Mouse (Mus musculus) myocyte (in vitro differentiated cells): ENCODE results near the gene Slc25a48. TPM values are rescaled to one million over a fixed set of nuclear protein-coding genes. Genes with fewer than 3 reads are reported as not detected.

Experiments
- H3K27me3 ChIP-seq: one replicate; pipeline ENCODE4 v1.6.1; 2011; ENCODE audit not compliant: control insufficient read depth, insufficient read depth, insufficient read length
- H3K36me3 ChIP-seq: one replicate; pipeline ENCODE4 v1.6.1; 2011; ENCODE audit not compliant: control insufficient read depth, insufficient read depth
- H3K4me2 ChIP-seq: one replicate; pipeline ENCODE4 v1.6.1; 2011; ENCODE audit warnings: low read depth, control low read depth
- H3K4me3 ChIP-seq: one replicate; pipeline ENCODE4 v1.5.1; 2011; ENCODE audit warnings: mild to moderate bottlenecking, control low read depth, moderate library complexity
- H3K79me2 ChIP-seq: one replicate; pipeline ENCODE4 v1.6.1; 2011; ENCODE audit not compliant: control insufficient read depth, insufficient read depth
- H3ac ChIP-seq: one replicate; pipeline ENCODE4 v1.6.1; 2011; ENCODE audit not compliant: control insufficient read depth, insufficient read length
- CEBPB ChIP-seq: IDR thresholded peaks from 2 replicates; pipeline ENCODE4 v1.6.1; 2011; ENCODE audit warnings: mild to moderate bottlenecking, moderate library complexity; ENCODE audit not compliant: poor library complexity, insufficient read depth, severe bottlenecking
- E2F4 ChIP-seq: IDR thresholded peaks from one replicate; pipeline ENCODE4 v1.6.1; 2011; ENCODE audit warnings: mild to moderate bottlenecking, control low read depth, moderate library complexity; ENCODE audit not compliant: insufficient read depth
- MAX ChIP-seq: IDR thresholded peaks from one replicate; pipeline ENCODE4 v1.6.1; 2011; ENCODE audit warnings: low read depth, mild to moderate bottlenecking, control low read depth
- MYOD1 ChIP-seq, 3 experiments: IDR thresholded peaks; one replicate each; pipeline ENCODE4 v1.6.1; 2011; ENCODE audit warnings: control low read depth in 2 of 3, low read depth in 2 of 3, mild to moderate bottlenecking in 2 of 3, moderate library complexity in 1 of 3; ENCODE audit not compliant: insufficient read length in 2 of 3, control insufficient read depth in 1 of 3
- MYOG ChIP-seq, 3 experiments: IDR thresholded peaks; one replicate each; pipeline ENCODE4 v1.6.1; 2011; ENCODE audit warnings: control low read depth in 2 of 3, low read depth in 2 of 3, mild to moderate bottlenecking in 2 of 3; ENCODE audit not compliant: insufficient read length in 2 of 3, control insufficient read depth in 1 of 3, insufficient read depth in 1 of 3
- POLR2A ChIP-seq: IDR thresholded peaks from one replicate; pipeline ENCODE4 v1.6.1; 2011; ENCODE audit warnings: low read depth, mild to moderate bottlenecking, control low read depth, moderate library complexity; ENCODE audit not compliant: insufficient read length
- POLR2AphosphoS2 ChIP-seq: IDR thresholded peaks from one replicate; pipeline ENCODE4 v1.6.1; 2011; ENCODE audit warnings: low read depth, control low read depth; ENCODE audit not compliant: insufficient read length
- REST ChIP-seq: IDR thresholded peaks from one replicate; pipeline ENCODE4 v1.6.1; 2011; ENCODE audit warnings: mild to moderate bottlenecking, control low read depth, moderate library complexity; ENCODE audit not compliant: insufficient read depth, insufficient read length
- SRF ChIP-seq: IDR thresholded peaks from one replicate; pipeline ENCODE4 v1.6.1; 2011; ENCODE audit warnings: low read depth; ENCODE audit not compliant: control insufficient read depth, insufficient read length
- TCF12 ChIP-seq: IDR thresholded peaks from one replicate; pipeline ENCODE4 v1.6.1; 2011; ENCODE audit warnings: mild to moderate bottlenecking, control low read depth; ENCODE audit not compliant: poor library complexity, insufficient read depth, severe bottlenecking
- TCF3 ChIP-seq: IDR thresholded peaks from one replicate; pipeline ENCODE4 v1.6.1; 2011; ENCODE audit warnings: low read depth, control low read depth; ENCODE audit not compliant: insufficient read length
- USF1 ChIP-seq: IDR thresholded peaks from one replicate; pipeline ENCODE4 v1.6.1; 2011; ENCODE audit warnings: low read depth, mild to moderate bottlenecking, control low read depth, moderate library complexity
- polyA plus RNA-seq: library from polyadenylated mRNA; unstranded; fragments of >200 nt; fragmentation: generic; extraction: Trizol; gene quantifications from one replicate; pipeline ENCODE4 v1.2.1, GENCODE M21; 2012; ENCODE audit warnings: missing spikeins

The Slc25a48 gene
- not detected for polyA plus RNA-seq

DNA sequence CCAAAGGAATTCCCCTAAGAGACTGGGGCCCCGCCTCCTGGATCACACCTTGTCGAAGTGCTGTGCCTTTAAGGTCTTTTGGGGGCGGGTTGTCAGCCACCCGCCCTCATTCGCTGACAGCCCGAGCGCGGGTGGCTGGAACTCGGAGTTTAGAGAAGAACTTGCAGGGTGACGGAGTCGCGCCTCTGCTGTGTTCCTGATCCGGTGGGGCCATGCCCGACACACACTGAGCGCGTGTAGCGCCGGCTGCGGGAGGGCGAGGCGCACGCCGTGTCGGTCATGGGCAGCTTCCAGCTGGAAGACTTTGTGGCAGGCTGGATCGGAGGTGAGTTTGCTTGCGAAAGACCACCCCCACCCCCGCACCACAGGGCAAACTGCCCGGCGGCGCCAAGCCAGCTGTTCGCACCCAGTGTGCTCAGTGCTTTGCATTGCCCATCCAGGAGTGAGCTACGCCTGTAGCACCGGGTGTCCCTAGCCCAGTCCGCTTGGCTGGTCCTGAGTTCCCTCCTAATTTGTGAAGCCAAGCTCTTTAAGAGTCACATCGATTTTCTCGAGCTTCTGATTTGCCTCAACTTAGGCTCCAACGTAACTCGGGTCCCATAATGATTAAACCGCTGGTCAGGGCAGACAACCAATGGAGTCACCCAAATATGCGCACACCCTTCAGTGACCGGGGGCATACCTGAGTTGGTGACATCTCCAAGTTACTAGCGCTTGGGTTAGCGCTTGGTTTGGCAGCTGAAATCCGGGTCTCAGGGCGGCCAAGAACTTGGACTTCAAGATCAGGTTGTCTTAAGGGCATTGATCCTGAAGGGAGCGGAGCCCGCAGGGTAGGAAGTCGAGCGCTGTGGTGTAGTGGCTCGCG lies at the start of gene Slc25a48:
Gene Slc25a48, plus strand, starts transcription at position 145 of the 865 bp plus-strand sequence.
- no peak within 1 kb of the TSS for H3ac ChIP-seq
- H3K79me2 ChIP-seq = no peaks in the 10 kb centered on the region
- no peak within 1 kb of the TSS for H3K4me2 ChIP-seq
- TF ChIP-seq REST = no peak
- TF ChIP-seq POLR2AphosphoS2 = no peak
- TF ChIP-seq TCF3 = no peak
- no peak for TF ChIP-seq SRF
- TF ChIP-seq POLR2A = no peak
- no peak for TF ChIP-seq CEBPB
- no peak for TF ChIP-seq USF1
- TF ChIP-seq MYOD1 (IDR thresholded peaks at IDR 0.05; ENCODE audit: control insufficient read depth in 1 of 3, insufficient read length in 2 of 3, low read depth in 2 of 3) = no peak
- no peak for TF ChIP-seq TCF12
- no peak for TF ChIP-seq MYOG (IDR thresholded peaks at IDR 0.05; ENCODE audit: control insufficient read depth in 1 of 3, insufficient read depth in 1 of 3, insufficient read length in 2 of 3, low read depth in 2 of 3)
- H3K4me3 ChIP-seq = no peak within 1 kb of the TSS
- H3K27me3 ChIP-seq = peaks cover 37% of the 10 kb centered on the region
- no peaks in the 10 kb centered on the region for H3K36me3 ChIP-seq

GRCm38 (mm10) chr13:56397572-56397971 lies 40.6 kb upstream of the Slc25a48 start:
- TF ChIP-seq REST = no peak
- TF ChIP-seq MYOD1 (IDR thresholded peaks at IDR 0.05; ENCODE audit: control insufficient read depth in 1 of 3, insufficient read length in 2 of 3, low read depth in 2 of 3) = no peak
- no peak for TF ChIP-seq E2F4
- no peak for TF ChIP-seq USF1
- no peak for TF ChIP-seq TCF3
- no peak for TF ChIP-seq SRF
- TF ChIP-seq TCF12 = no peak
- TF ChIP-seq MYOG (IDR thresholded peaks at IDR 0.05; ENCODE audit: control insufficient read depth in 1 of 3, insufficient read depth in 1 of 3, insufficient read length in 2 of 3, low read depth in 2 of 3) = no peak
- no peak for TF ChIP-seq POLR2AphosphoS2
- TF ChIP-seq POLR2A = no peak
- no peak for TF ChIP-seq CEBPB
- TF ChIP-seq MAX = no peak
- Histone ChIP-seq H3ac (no peak overlapping the region), H3K27me3 (no peaks in the 10 kb centered on the region), H3K36me3 (no peaks in the 10 kb centered on the region), H3K79me2 (no peaks in the 10 kb centered on the region), H3K4me3 (no peak overlapping the region), H3K4me2 (no peak overlapping the region)

- Histone ChIP-seq H3ac (no peak overlapping the region), H3K4me3 (no peak overlapping the region), H3K79me2 (no peaks in the 10 kb centered on the region), H3K27me3 (no peaks in the 10 kb centered on the region), H3K36me3 (no peaks in the 10 kb centered on the region), H3K4me2 (no peak overlapping the region)
- TF ChIP-seq REST (no peak), E2F4 (no peak), TCF12 (no peak), MAX (no peak), MYOD1 (IDR thresholded peaks at IDR 0.05; ENCODE audit: control insufficient read depth in 1 of 3, insufficient read length in 2 of 3, low read depth in 2 of 3) (no peak), POLR2AphosphoS2 (no peak), TCF3 (no peak), POLR2A (no peak), SRF (no peak)
Measured at GRCm38 (mm10) chr13:56401186-56401585, 37.0 kb upstream of the Slc25a48 start.

- Histone ChIP-seq H3K36me3 (no peaks in the 10 kb centered on the region), H3K4me2 (no peak overlapping the region), H3K27me3 (no peaks in the 10 kb centered on the region), H3K4me3 (no peak overlapping the region), H3ac (no peak overlapping the region), H3K79me2 (no peaks in the 10 kb centered on the region)
- no peak for TF ChIP-seq USF1
- TF ChIP-seq TCF3 = no peak
- TF ChIP-seq POLR2A = no peak
- TF ChIP-seq E2F4 = no peak
- TF ChIP-seq SRF = no peak
- TF ChIP-seq TCF12 = no peak
Measured at GRCm38 (mm10) chr13:56403381-56404086, 34.6 kb upstream of the Slc25a48 start.
